In the genomic region with DNA sequence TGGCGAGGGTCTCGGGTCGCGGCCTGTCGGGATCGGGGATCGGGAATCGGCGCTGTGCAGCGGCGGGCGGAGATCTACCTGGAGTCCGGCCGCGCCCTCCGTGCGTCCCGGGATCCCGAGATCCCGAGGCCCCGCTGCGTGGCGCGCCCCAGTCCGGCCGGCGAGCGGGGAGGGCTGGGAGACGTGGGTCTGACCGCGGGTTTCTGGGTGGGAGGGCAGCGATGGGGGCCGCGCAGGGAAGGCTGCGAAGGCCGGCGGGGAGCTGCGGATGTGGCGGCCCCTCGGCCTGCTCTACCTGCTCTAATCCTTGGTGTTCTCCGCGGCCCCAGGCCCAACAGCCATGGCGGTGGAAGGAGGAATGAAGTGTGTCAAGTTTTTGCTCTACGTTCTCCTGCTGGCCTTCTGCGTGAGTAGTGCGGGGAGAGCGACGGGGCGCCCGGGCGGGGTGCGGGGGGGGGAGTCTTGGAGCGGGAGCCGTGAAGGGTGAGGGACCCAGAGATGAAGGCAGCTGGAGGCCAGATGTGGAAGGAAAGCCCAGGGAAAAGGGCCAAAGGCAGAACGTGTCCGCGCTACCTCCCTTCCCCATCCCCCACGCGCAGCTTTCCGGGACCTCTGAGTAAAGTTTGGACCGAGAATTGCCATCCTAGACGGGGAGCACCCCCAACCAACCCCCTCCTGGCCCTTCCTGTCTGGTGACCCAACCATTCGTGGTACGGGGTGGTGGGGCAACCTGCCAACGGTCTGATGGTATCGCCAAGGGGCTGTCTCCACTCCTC, we compare ENCODE assay signal across 8 mouse cellular contexts. TPM values are rescaled to one million over a fixed set of nuclear protein-coding genes. Genes with fewer than 3 reads are reported as not detected.
DNase-seq lines count a peak whose midpoint lies in the region; ATAC-seq and TF ChIP-seq lines count a peak whose summit lies in the region.

No protein-coding gene starts in this region.

- TF ChIP-seq CTCF in kidney, postnatal 0 days (IDR thresholded peaks at IDR 0.05; ENCODE audit: low read depth), result no peak

- H3K9me3 ChIP-seq in heart, embryonic 12.5 days (replicated peaks), result no peaks in the 10 kb centered on the region
- no peaks in the 10 kb centered on the region for H3K9me3 ChIP-seq in kidney, postnatal 0 days (replicated peaks; ENCODE audit: low read length)

- peaks cover 38% of the 10 kb centered on the region for H3K36me3 ChIP-seq in heart, embryonic 12.5 days
- peaks cover 14% of the 10 kb centered on the region; the same call in 1 of the 2 replicates for H3K36me3 ChIP-seq in kidney, postnatal 0 days (ENCODE audit: insufficient read depth, low read length)

- H3K4me3 ChIP-seq in heart, embryonic 12.5 days, result peak overlapping the region; percentile 89
- peak overlapping the region; percentile 91 for H3K4me3 ChIP-seq in kidney, postnatal 0 days (replicated peaks; ENCODE audit: low read depth, low read length)

- peak; percentile 62 for DNase-seq in right cerebral cortex, postnatal 14 days
- DNase-seq in right cerebral cortex, adult 18-20 months, result no peak
- peak; percentile 61 for DNase-seq in embryo, embryonic 10 days (ENCODE audit: low spot score)
- DNase-seq in kidney, postnatal 0 days (ENCODE audit: low spot score), result peak; percentile 63
- peak; percentile 70 for DNase-seq in lung, postnatal 10 days
- DNase-seq in retina, embryonic 14.5 days (ENCODE audit: low spot score), result peak; percentile 36

- H3K4me1 ChIP-seq in heart, embryonic 12.5 days (replicated peaks), result peaks cover 36% of the 10 kb centered on the region
- peaks cover 12% of the 10 kb centered on the region for H3K4me1 ChIP-seq in kidney, postnatal 0 days (replicated peaks; ENCODE audit: insufficient read depth, low read length)

- peak overlapping the region; percentile 73 for H3K4me2 ChIP-seq in heart, embryonic 12.5 days
- H3K4me2 ChIP-seq in kidney, postnatal 0 days (ENCODE audit: low read length), result peak overlapping the region; percentile 67

- 2% methylated on average over 51 of the region's 66 CpGs for WGBS in heart, embryonic 12.5 days
- WGBS in kidney, postnatal 0 days, result 2% methylated on average over 55 of the region's 66 CpGs

- ATAC-seq in heart, embryonic 12.5 days (ENCODE audit: insufficient number of reproducible peaks, low FRiP score), result peak; percentile 29
- ATAC-seq in kidney, postnatal 0 days (replicated peaks; ENCODE audit: low FRiP score, low read depth), result peak; percentile 29
- ATAC-seq in activated CD4-positive, CD25-positive, alpha-beta regulatory T cell, adult 4 months, result no peak

- H3K9ac ChIP-seq in heart, embryonic 12.5 days, result peak overlapping the region; percentile 97
- peak overlapping the region; percentile 97 for H3K9ac ChIP-seq in kidney, postnatal 0 days (ENCODE audit: low read depth, low read length)

- H3K27me3 ChIP-seq in heart, embryonic 12.5 days (replicated peaks), result no peaks in the 10 kb centered on the region
- no peaks in the 10 kb centered on the region for H3K27me3 ChIP-seq in kidney, postnatal 0 days (ENCODE audit: insufficient read depth, low read length)

- peak overlapping the region; percentile 84 for H3K27ac ChIP-seq in heart, embryonic 12.5 days (ENCODE audit: poor library complexity, severe bottlenecking)
- peak overlapping the region; percentile 97 for H3K27ac ChIP-seq in kidney, postnatal 0 days

RNA-seq across cellular contexts. Expression of a gene that starts 9.5 kb away (rescaled TPM):
- polyA plus RNA-seq in heart, embryonic 12.5 days (2016; fragmentation: Nextera tagmentation; extraction: Ambion mirVana), result 341 and 358 TPM in 2 replicates
- 1,350 and 1,394 TPM in 2 replicates for polyA plus RNA-seq in kidney, postnatal 0 days (2015; fragmentation: Nextera tagmentation; extraction: Ambion mirVana)
- under 1 TPM; 0.69 to 0.92 TPM for polyA plus RNA-seq in activated CD4-positive, CD25-positive, alpha-beta regulatory T cell, adult 4 months (2017; shearing (Covaris generic))

RNA-seq across cellular contexts. Expression of a gene that starts 12.4 kb away (rescaled TPM):
- 6.0 and 6.3 TPM in 2 replicates for polyA plus RNA-seq in heart, embryonic 12.5 days (2016; fragmentation: Nextera tagmentation; extraction: Ambion mirVana)
- polyA plus RNA-seq in kidney, postnatal 0 days (2015; fragmentation: Nextera tagmentation; extraction: Ambion mirVana), result 12.9 and 15.0 TPM in 2 replicates
- polyA plus RNA-seq in activated CD4-positive, CD25-positive, alpha-beta regulatory T cell, adult 4 months (2017; shearing (Covaris generic)), result 1 to 10 TPM; 5.7 to 8.9 TPM

RNA-seq across cellular contexts. Expression of a gene that starts 13.6 kb away (rescaled TPM):
- 161 and 165 TPM in 2 replicates for polyA plus RNA-seq in heart, embryonic 12.5 days (2016; fragmentation: Nextera tagmentation; extraction: Ambion mirVana)
- 272 and 276 TPM in 2 replicates for polyA plus RNA-seq in kidney, postnatal 0 days (2015; fragmentation: Nextera tagmentation; extraction: Ambion mirVana)
- polyA plus RNA-seq in activated CD4-positive, CD25-positive, alpha-beta regulatory T cell, adult 4 months (2017; shearing (Covaris generic)), result 100 to 1,000 TPM; 218 to 252 TPM

RNA-seq across cellular contexts. Expression of a gene that starts 18.7 kb away (rescaled TPM):
- 4.3 and 5.0 TPM in 2 replicates for polyA plus RNA-seq in heart, embryonic 12.5 days (2016; fragmentation: Nextera tagmentation; extraction: Ambion mirVana)
- 7.7 and 8.2 TPM in 2 replicates for polyA plus RNA-seq in kidney, postnatal 0 days (2015; fragmentation: Nextera tagmentation; extraction: Ambion mirVana)
- polyA plus RNA-seq in activated CD4-positive, CD25-positive, alpha-beta regulatory T cell, adult 4 months (2017; shearing (Covaris generic)), result 1 to 10 TPM; 5.0 to 5.6 TPM

RNA-seq across cellular contexts. Expression of a gene that starts 23.4 kb away (rescaled TPM):
- 1.4 and 1.5 TPM in 2 replicates for polyA plus RNA-seq in heart, embryonic 12.5 days (2016; fragmentation: Nextera tagmentation; extraction: Ambion mirVana)
- polyA plus RNA-seq in kidney, postnatal 0 days (2015; fragmentation: Nextera tagmentation; extraction: Ambion mirVana), result 3.8 TPM in 2 replicates
- polyA plus RNA-seq in activated CD4-positive, CD25-positive, alpha-beta regulatory T cell, adult 4 months (2017; shearing (Covaris generic)), result 1 to 10 TPM; 2.9 to 6.1 TPM

Comparison
In these comparisons a context has a peak if more than half of its experiments do, and no peak if none do; other contexts are left out.
1. RNA of a gene that starts 9.5 kb away (polyA plus RNA-seq): 1,350 to 1,394 TPM in kidney, postnatal 0 days and 341 to 358 TPM in heart, embryonic 12.5 days; 0.69 to 0.92 TPM in activated CD4-positive, CD25-positive, alpha-beta regulatory T cell, adult 4 months; every median in the first group is over 100 times any median in the second.